Mouse (Mus musculus) midbrain, embryonic 15.5 days (tissue): Measurements from ENCODE around the gene Kif26a. TPM values are rescaled to one million over a fixed set of nuclear protein-coding genes. Genes with fewer than 3 reads are reported as not detected.

Experiments
- ATAC-seq: fragments of 200-750 bp; cut with Nextera tagmentation; replicated peaks from 2 replicates; pipeline ENCODE4 v1.8.0; 2017; ENCODE audit warnings: moderate TSS enrichment
- H3K27ac ChIP-seq: fragments of 300-500 bp; sonication (generic); 2 replicates; pipeline ENCODE4 v1.5.1; 2015; ENCODE audit warnings: mild to moderate bottlenecking, inconsistent platforms
- H3K27me3 ChIP-seq: fragments of 300-500 bp; sonication (generic); replicated peaks from 2 replicates; pipeline ENCODE4 v1.6.1; 2015; ENCODE audit warnings: inconsistent platforms
- H3K36me3 ChIP-seq: fragments of 300-500 bp; sonication (generic); replicated peaks from 2 replicates; pipeline ENCODE4 v1.6.1; 2015; ENCODE audit warnings: inconsistent platforms
- H3K4me1 ChIP-seq: fragments of 300-500 bp; sonication (generic); 2 replicates; pipeline ENCODE4 v1.6.1; 2015; ENCODE audit warnings: inconsistent platforms
- H3K4me2 ChIP-seq: fragments of 300-500 bp; sonication (generic); 2 replicates; pipeline ENCODE4 v1.6.1; 2015; ENCODE audit warnings: inconsistent platforms, mild to moderate bottlenecking, moderate library complexity
- H3K4me3 ChIP-seq: fragments of 300-500 bp; sonication (generic); 2 replicates; pipeline ENCODE4 v1.5.1; 2015; ENCODE audit warnings: mild to moderate bottlenecking, inconsistent platforms
- H3K9ac ChIP-seq: fragments of 300-500 bp; sonication (generic); 2 replicates; pipeline ENCODE4 v1.6.1; 2015; ENCODE audit warnings: mild to moderate bottlenecking, inconsistent platforms
- H3K9me3 ChIP-seq: fragments of 300-500 bp; sonication (generic); 2 replicates; pipeline ENCODE4 v1.6.1; 2016; ENCODE audit warnings: inconsistent platforms
- WGBS: fragments of 180-500 bp; shearing (Covaris S2); methylation state at CpG from one replicate; pipeline ENCODE4 v1.1.7; 2015; ENCODE audit warnings: mixed read lengths; 5-methylcytosine and 5-hydroxymethylcytosine counted together
- polyA plus RNA-seq: library from polyadenylated mRNA; unstranded; fragments of >200 nt; fragmentation: Nextera tagmentation; extraction: Ambion mirVana; gene quantifications from 2 replicates; pipeline ENCODE4 v1.2.1, GENCODE M21; 2015

Gene Kif26a
- polyA plus RNA-seq, 1 experiment from 2014 or later = 7.2 TPM

DNA sequence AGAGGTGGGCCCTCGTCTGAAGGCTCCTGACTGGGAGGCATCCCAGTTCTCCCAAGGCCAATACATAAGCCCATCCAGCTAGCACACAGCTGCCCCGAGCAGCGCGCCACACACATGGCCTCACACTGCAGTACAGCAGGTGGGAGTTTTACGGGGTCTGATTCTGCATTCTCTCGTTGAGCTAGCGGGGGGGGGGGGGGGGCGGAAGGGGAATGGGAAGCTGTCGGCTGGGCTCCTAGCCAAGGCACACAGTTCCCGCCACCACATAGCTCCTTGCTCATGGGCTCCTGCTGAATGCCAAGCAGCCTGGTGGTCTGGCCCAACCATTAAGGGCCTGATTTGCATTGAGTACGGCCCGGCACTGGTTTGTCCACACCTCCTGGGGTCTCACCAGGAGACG is 64.6 kb downstream of the Kif26a start:
- Histone ChIP-seq H3K4me1 (peaks cover 50% of the 10 kb centered on the region), H3K36me3 (no peaks in the 10 kb centered on the region), H3K27ac (no peak overlapping the region), H3K9me3 (no peaks in the 10 kb centered on the region), H3K4me3 (no peak overlapping the region), H3K4me2 (no peak overlapping the region), H3K9ac (no peak overlapping the region), H3K27me3 (no peaks in the 10 kb centered on the region)
- WGBS = 30% methylated on average over 12 of the region's 13 CpGs
- no peak for ATAC-seq

DNA sequence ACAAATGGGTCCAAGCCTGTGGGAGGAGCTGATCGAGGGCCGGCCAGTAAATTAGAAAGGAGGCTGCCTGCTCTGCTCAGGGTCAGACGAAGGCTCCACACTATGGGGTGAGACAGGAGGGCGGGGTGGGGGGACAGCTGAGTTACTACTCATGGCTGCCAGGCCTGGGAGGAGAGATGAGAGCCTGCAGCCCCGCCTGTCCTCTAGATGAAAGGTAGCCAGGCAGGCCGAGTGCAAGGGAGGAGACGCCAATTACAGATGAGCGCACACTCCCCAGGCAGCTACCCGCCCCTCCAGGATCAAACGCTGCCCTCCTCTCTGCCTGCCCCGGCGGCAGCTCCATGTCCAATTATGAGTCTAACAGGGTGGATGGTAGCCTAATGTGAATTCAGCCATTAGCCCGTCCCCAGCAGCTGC is 68.4 kb downstream of the Kif26a start:
- WGBS = 11% methylated on average over 13 of the region's 13 CpGs
- no peaks in the 10 kb centered on the region for H3K36me3 ChIP-seq
- no peaks in the 10 kb centered on the region for H3K9me3 ChIP-seq
- H3K4me1 ChIP-seq = peaks cover 48% of the 10 kb centered on the region
- H3K9ac ChIP-seq = no peak overlapping the region
- peak overlapping the region; percentile 62 for H3K27ac ChIP-seq
- H3K4me2 ChIP-seq = no peak overlapping the region
- H3K27me3 ChIP-seq = no peaks in the 10 kb centered on the region
- peak; percentile 62 for ATAC-seq
- H3K4me3 ChIP-seq = no peak overlapping the region

DNA sequence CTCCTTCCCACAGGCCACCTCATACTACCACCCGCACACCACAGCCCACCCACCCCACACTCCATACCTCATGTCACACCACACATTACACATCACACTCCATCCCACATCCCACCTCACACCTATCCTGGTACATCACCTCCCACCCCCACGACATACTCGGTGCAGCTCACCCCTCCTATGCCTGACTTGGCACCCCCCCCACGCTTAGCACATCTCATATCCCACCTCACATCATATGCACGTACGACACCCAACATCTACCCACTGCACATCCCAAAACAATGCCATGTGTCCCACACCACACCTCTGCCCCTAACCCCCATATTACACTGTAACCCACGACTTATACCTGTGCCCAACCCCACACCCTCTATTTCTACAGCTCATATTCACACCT is 69.5 kb downstream of the Kif26a start:
- no peaks in the 10 kb centered on the region for H3K27me3 ChIP-seq

DNA sequence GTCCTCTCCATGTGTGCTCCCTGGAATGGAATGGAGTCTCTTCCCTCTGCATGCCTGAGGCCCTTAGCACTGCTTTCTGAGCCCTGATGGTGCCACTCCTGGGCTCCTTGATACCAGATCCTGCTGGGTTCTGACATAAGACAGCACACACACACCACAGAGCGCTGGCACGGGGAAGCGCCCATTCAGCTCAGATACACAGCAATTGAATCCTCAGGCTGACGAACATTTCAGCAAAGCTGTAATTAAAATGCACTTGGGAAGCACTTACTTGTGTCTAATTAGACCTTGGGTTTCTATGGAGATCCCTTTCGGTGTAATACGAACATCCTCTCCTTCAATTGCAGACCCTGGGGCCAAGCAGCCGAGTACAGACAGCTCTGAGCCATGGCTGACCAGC is 71.0 kb downstream of the Kif26a start:
- H3K4me2 ChIP-seq = no peak overlapping the region
- 35% methylated on average over 7 of the region's 7 CpGs for WGBS
- ATAC-seq = no peak
- peaks cover 47% of the 10 kb centered on the region for H3K4me1 ChIP-seq
- peak overlapping the region; percentile 57 for H3K27ac ChIP-seq
- H3K27me3 ChIP-seq = no peaks in the 10 kb centered on the region
- H3K9me3 ChIP-seq = no peaks in the 10 kb centered on the region
- no peak overlapping the region for H3K9ac ChIP-seq
- no peak overlapping the region for H3K4me3 ChIP-seq
- H3K36me3 ChIP-seq = no peaks in the 10 kb centered on the region

More for the DNA sequence above, 69.5 kb downstream of the Kif26a start:
- 88% methylated on average over 7 of the region's 7 CpGs for WGBS
- H3K9ac ChIP-seq = no peak overlapping the region
- no peak overlapping the region for H3K27ac ChIP-seq
- no peaks in the 10 kb centered on the region for H3K9me3 ChIP-seq
- H3K4me3 ChIP-seq = no peak overlapping the region
- no peak overlapping the region for H3K4me2 ChIP-seq
- H3K4me1 ChIP-seq = peaks cover 40% of the 10 kb centered on the region
- ATAC-seq = no peak
- H3K36me3 ChIP-seq = no peaks in the 10 kb centered on the region

DNA sequence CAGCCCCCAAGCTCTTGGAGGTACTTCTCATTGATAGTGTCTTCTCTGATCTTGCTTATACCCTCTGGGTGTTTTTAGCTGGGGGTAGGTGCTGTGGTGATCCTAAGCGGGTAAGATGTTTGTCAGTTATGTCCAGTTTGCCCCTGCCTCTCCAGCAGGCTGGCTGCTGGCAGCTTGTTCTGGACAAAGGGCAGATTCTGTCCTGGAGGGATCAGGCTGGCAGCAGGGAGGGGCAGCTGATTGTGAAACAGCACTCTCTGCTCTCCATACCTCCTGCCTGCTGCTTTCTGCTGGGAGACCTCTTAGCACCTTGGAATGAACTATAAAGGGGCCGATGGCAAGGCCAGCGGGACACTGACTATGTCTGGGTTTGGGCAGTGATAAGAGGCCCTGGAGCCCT is 71.7 kb downstream of the Kif26a start:
- WGBS = 65% methylated on average over 3 of the region's 3 CpGs

DNA sequence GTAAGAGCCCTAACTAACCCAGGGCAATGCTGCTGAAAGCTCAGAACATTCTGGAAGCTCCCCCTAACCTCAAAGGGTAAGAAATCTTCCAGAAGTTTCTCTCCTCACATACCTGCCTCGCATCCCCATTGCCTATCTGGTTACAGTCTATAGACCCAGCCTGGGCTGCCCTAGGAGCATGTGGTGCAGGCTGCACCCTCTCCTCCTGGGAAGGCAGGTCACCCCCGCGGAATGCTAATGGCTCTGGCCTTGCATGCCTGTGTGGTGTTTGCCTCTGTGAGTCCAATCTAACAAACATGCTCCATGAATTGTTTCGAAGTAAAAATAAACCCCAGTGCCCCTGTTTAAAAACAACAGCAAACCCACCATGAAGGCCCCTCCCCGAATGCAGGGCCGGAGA is 75.3 kb downstream of the Kif26a start:
- H3K27me3 ChIP-seq = no peaks in the 10 kb centered on the region
- WGBS = 33% methylated on average over 6 of the region's 6 CpGs
- H3K9me3 ChIP-seq = no peaks in the 10 kb centered on the region
- peak; percentile 32; the same call in 1 of the 2 replicates for ATAC-seq
- H3K4me1 ChIP-seq = peaks cover 35% of the 10 kb centered on the region
- H3K36me3 ChIP-seq = no peaks in the 10 kb centered on the region
- no peak overlapping the region for H3K9ac ChIP-seq
- no peak overlapping the region for H3K4me3 ChIP-seq
- no peak overlapping the region for H3K4me2 ChIP-seq
- H3K27ac ChIP-seq = peak overlapping the region; percentile 66

More for the DNA sequence above, 71.7 kb downstream of the Kif26a start:
- Histone ChIP-seq H3K27me3 (no peaks in the 10 kb centered on the region), H3K9ac (no peak overlapping the region), H3K36me3 (no peaks in the 10 kb centered on the region), H3K27ac (peak overlapping the region; percentile 57; the same call in 1 of the 2 replicates), H3K4me3 (no peak overlapping the region), H3K9me3 (no peaks in the 10 kb centered on the region), H3K4me2 (no peak overlapping the region), H3K4me1 (peaks cover 53% of the 10 kb centered on the region)
- ATAC-seq = no peak

DNA sequence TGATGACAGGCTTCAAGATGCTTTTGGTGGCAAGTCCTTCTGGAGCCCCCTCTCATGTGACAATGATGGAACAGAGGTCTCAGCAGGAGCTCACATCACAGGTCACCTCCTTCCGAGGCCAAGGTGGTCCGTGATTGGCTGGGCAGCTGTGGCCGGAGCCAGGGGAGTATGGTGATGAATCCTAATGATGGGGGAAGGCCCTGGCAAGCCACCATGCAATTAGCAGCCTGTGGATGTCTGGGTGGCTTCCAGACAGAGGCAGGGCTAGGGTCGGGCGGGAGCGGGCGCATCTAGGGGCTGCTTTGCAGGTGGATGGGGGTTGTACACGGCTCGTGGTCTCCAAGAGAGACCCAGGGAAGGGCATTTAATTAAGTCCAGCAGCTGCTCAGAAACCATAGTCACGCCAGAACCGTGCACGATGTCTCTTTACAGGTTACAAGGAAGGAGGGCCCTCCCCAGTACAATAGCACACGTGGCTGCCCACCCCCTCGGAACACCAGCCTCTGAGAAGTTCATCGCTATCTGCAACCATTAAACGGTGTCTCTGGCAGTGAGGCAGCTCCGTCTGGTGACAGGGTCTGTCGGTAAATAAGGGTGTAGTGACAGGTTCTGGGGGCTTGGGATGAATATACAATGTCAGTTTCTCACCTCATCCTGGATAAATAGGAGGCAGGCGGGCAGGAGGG is 75.9 kb downstream of the Kif26a start:
- Histone ChIP-seq H3K4me2 (no peak overlapping the region), H3K9me3 (no peaks in the 10 kb centered on the region), H3K36me3 (no peaks in the 10 kb centered on the region), H3K27ac (peak overlapping the region; percentile 66), H3K27me3 (no peaks in the 10 kb centered on the region), H3K4me3 (no peak overlapping the region), H3K9ac (no peak overlapping the region), H3K4me1 (peaks cover 29% of the 10 kb centered on the region)
- 10% methylated on average over 19 of the region's 19 CpGs for WGBS
- peak; percentile 81 for ATAC-seq

DNA sequence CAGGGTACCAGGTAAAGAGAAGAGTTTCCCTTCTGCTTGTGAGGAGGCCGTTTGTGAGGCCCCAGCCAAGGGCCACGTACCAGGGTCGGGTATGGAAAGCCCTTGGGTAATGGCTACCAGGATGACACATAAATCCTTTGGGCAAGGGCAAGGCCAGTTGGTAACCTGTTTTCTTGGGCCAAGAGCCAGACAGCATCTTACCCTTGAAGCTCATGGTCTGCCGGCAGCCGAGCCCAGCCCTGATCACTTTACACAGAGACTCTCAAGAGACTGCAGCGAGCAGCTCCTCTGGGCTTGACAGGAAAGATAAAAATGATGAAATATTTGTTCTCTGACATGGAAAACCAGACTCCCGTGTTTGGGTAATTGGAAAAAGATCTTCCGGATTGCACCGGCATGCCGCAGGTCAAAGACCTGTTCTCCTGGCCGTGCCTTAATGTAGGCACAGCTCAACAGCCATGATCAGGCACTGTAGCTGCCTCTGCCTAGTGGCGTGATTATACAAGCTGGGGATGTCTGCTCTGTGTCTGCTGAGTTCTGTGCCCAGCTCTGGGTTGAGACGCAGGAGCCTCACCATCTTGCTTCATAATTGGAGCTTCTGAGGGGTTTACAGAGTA is 77.8 kb downstream of the Kif26a start:
- no peak overlapping the region for H3K9ac ChIP-seq
- peaks cover 26% of the 10 kb centered on the region for H3K4me1 ChIP-seq
- no peak overlapping the region for H3K27ac ChIP-seq
- H3K27me3 ChIP-seq = no peaks in the 10 kb centered on the region
- no peaks in the 10 kb centered on the region for H3K9me3 ChIP-seq
- no peak for ATAC-seq
- no peaks in the 10 kb centered on the region for H3K36me3 ChIP-seq
- WGBS = 75% methylated on average over 13 of the region's 13 CpGs
- no peak overlapping the region for H3K4me3 ChIP-seq
- H3K4me2 ChIP-seq = no peak overlapping the region

DNA sequence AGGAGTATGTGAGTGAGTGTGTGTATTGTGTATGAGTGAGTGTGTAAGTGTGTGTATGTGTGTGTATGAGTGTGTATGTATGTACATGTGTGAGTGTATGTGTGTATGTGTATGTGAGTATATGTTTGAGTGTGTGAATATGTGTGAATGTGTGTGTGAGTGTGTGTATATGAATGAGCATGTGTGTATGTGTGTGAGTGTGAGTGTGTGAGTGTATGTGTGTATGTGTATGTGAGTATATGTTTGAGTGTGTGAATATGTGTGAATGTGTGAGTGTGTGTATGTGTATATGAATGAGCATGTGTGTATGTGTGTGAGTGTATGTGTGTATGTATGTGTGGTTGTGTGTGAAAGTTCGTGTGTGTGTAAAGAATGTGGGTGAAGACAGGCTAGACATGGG is 80.2 kb downstream of the Kif26a start:
- Histone ChIP-seq H3K27me3 (no peaks in the 10 kb centered on the region), H3K9ac (no peak overlapping the region), H3K4me3 (no peak overlapping the region), H3K27ac (no peak overlapping the region), H3K9me3 (no peaks in the 10 kb centered on the region), H3K4me2 (no peak overlapping the region), H3K4me1 (peaks cover 29% of the 10 kb centered on the region), H3K36me3 (no peaks in the 10 kb centered on the region)
- 73% methylated on average over 1 of the region's 1 CpGs for WGBS
- ATAC-seq = no peak

DNA sequence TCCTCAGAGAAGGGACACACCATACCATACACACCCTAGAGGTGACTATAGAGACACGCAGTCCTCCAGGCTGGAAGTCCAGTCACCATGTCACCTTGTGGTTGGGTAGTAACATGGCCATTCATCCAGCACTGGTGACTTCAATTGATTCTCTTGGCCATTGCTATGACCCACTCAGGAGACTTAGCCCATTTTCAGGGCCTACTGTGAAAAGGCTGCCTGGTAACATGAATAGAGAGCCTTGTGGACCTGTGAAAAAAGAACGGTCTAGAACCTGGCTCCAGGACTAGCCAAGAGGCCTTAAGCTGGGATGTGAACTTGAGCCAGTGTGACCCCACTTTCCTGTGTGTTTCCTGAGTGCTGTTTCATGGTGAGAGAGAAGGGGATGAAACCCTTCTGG is 80.6 kb downstream of the Kif26a start:
- H3K9me3 ChIP-seq = no peaks in the 10 kb centered on the region
- H3K4me1 ChIP-seq = peaks cover 25% of the 10 kb centered on the region

DNA sequence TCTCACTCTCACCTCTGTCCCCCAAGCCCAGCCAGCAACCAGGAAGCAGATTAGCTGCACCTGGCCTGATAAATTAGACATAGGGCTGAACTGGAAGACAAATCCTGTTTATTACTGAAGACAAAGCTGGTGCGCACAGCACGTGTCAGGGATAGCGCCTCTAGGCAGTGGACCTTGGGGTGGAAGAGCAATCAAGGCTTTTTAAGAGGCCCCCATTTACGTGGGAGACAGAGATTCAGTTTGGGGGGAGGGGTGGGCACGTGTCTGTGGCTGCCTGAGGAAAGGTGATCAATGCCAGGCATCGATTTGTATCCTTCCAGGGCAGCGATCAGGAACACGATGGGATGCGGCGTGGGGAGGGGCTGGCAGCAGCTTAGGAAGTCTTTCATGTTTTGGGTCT is 83.1 kb downstream of the Kif26a start:
- WGBS = 50% methylated on average over 10 of the region's 10 CpGs
- Histone ChIP-seq H3K36me3 (no peaks in the 10 kb centered on the region), H3K27me3 (no peaks in the 10 kb centered on the region), H3K4me2 (no peak overlapping the region), H3K4me3 (no peak overlapping the region), H3K27ac (peak overlapping the region; percentile 50; the same call in 1 of the 2 replicates), H3K9ac (no peak overlapping the region), H3K4me1 (peaks cover 28% of the 10 kb centered on the region), H3K9me3 (no peaks in the 10 kb centered on the region)
- 0 out of 2 replicates have a peak, but pooled peaks have one; percentile 19 for ATAC-seq

More for the DNA sequence above, 80.6 kb downstream of the Kif26a start:
- WGBS = 97% methylated on average over 2 of the region's 2 CpGs
- H3K9ac ChIP-seq = no peak overlapping the region
- no peak for ATAC-seq
- H3K4me2 ChIP-seq = no peak overlapping the region
- H3K4me3 ChIP-seq = no peak overlapping the region
- no peaks in the 10 kb centered on the region for H3K27me3 ChIP-seq
- no peaks in the 10 kb centered on the region for H3K36me3 ChIP-seq
- H3K27ac ChIP-seq = no peak overlapping the region

DNA sequence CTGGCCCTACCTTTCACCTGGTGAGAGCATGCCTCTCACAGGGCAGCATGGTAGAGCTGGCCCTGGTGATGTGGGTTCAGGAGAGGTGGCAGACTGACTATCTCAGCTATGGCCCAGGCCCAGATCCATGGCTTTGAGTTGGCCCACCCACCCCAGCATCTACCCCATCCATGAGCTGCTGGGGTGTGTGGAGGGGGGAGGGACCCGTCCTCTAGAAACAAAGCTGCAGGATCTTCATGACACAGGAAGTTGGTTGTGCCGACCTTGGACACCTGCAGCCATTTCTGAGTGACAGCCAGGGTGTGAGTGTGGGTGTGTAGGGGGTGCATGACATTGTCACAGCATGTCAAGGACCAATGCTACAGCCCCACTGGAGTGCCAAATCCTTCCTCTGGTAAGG is 84.2 kb downstream of the Kif26a start:
- Histone ChIP-seq H3K27me3 (no peaks in the 10 kb centered on the region), H3K9me3 (no peaks in the 10 kb centered on the region), H3K4me1 (peaks cover 30% of the 10 kb centered on the region), H3K9ac (no peak overlapping the region), H3K27ac (no peak overlapping the region), H3K4me3 (no peak overlapping the region), H3K4me2 (no peak overlapping the region), H3K36me3 (no peaks in the 10 kb centered on the region)
- ATAC-seq = no peak
- WGBS = 83% methylated on average over 2 of the region's 2 CpGs
